Mouse (Mus musculus) adipocyte (in vitro differentiated cells): ENCODE results near the gene Egfl8.

Source experiments
- DNase-seq: peaks from one replicate; pipeline ENCODE4 v3.0.0-alpha.2; 2016; ENCODE audit warnings: low spot score

Gene Egfl8

DNA sequence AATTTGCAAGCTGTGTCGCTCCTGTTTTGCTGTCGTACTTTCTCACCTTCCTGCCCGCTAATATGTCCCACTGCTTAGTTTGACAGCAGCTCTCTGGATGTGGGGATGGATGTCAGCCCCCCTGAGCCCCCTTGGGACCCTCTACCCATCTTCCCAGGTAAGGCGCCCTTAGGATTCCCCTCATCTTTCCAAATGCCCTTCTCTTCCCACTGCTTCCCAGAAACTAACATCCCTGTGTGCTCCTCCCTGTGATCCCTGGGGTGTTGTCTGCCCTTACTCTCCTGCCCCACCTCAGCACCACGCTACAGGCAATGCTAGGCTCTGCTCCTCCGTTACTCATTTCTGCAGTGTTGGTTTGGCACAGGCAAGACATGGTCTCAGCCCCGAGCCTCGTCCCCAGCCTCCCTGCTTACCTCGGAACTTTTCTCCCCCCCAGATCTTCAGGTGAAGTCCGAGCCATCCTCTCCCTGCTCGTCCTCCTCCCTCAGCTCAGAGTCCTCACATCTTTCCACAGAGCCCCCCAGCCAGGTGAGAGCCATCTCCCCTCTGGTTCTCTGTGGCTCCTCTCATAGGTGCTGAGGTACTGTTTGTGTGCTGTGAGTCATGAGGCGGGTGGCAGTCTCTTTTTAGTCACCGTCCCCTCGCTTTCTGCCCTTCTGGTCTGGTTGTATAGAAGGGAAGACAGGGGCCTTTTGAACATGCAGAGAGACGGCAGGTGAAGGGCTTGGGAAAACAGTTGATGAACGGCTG lies 32.5 kb upstream of the Egfl8 start:
- no peak for DNase-seq

DNA sequence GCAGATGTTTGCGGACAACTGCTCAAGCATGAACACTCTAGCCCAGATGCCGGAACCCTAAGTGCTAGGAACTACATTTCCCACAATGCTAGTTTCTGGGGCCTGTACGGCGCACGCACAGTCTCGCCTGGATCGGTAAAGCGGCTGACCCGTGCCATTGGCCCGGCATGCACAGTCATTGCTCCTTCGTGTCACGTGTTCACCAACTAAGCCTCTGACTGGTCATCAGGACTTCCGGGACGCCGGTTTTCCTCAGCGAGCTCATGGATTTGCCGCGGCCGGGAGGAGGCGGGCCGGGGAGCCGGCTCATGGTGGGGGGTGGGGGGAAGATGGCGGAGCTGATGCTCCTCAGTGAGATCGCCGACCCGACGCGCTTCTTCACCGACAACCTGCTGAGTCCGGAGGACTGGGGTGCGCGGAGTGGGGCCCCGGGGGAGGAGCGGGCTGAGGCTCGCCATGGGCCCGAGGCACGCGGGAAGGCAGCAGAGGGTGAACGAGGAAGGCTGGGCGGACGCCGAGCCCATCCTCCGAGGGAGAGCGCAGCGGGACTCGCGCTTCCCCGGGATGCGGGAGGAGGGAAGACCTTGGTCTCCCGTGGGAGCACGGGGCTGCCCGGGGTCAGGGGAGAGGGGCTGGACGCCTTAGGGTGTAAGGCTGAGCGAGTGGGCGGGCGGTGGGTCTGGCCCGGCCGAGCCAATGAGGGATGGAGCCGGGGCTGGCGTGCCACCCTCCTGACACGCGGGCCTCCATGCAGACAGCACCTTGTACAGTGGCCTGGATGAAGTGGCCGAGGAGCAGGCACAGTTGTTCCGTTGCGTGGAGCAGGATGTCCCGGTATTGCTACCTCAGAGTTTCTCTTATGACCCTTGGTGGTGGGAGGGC lies 31.4 kb upstream of the Egfl8 start, which contains the start of gene Atf6b:
Atf6b (plus strand) TSS at position 241 of the 882 bp plus-strand sequence.
- peak; percentile 99 for DNase-seq

- no peak for DNase-seq
Measured at GRCm38 (mm10) chr17:34645831-34646511, 30.2 kb upstream of the Egfl8 start.

- DNase-seq, result no peak
Measured at GRCm38 (mm10) chr17:34645256-34645829, 29.6 kb upstream of the Egfl8 start.

GRCm38 (mm10) chr17:34644608-34645007 lies 28.8 kb upstream of the Egfl8 start, which contains the start of gene Fkbpl:
Gene Fkbpl, plus strand, starts transcription at chr17:34644764.
- peak; percentile 100 for DNase-seq

- DNase-seq, result peak; percentile 58
Measured at GRCm38 (mm10) chr17:34643944-34644343, 28.2 kb upstream of the Egfl8 start.

- DNase-seq, result no peak
Measured at GRCm38 (mm10) chr17:34643379-34643778, 27.6 kb upstream of the Egfl8 start.

GRCm38 (mm10) chr17:34641945-34642344 lies 26.2 kb upstream of the Egfl8 start:
- DNase-seq, result no peak

DNA sequence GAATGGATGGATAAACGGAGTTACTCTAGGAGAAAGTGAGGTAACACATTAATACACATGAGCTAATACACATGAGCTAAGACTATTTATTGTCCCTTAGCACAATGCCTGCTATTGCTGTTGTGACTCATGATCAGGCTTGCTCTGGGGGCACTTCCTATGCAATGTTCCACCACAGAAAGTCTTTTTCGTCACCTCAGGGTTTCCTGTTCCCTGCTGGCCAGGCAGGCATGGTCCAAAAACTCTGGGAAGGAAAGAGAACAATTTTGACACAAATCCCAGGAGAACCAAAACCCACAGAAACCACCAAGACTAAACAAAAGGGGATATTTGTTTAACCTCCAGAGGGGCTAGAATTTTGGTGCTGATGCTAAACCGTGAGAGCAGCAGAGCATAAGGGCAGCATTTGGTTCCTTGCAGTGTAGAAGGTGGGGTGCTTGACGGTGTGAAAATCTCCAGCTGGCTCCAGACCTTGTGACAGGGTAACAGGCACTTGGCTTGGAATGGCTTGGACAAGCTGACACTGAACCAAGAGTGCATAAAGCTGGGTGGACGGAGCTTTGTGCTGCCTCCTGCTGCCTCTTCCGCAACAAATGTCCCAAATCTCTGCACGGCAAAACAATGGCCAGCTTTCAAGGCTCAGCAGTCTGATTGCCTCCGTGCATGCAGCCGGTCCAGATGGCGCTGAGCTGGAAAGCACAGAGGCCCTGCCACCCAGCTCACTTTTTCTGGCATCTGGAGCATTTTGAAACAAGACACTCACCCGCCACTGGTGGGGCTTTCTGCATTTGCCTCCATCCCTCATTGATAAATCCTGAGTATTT lies 25.2 kb upstream of the Egfl8 start:
- DNase-seq, result peak; percentile 94

DNA sequence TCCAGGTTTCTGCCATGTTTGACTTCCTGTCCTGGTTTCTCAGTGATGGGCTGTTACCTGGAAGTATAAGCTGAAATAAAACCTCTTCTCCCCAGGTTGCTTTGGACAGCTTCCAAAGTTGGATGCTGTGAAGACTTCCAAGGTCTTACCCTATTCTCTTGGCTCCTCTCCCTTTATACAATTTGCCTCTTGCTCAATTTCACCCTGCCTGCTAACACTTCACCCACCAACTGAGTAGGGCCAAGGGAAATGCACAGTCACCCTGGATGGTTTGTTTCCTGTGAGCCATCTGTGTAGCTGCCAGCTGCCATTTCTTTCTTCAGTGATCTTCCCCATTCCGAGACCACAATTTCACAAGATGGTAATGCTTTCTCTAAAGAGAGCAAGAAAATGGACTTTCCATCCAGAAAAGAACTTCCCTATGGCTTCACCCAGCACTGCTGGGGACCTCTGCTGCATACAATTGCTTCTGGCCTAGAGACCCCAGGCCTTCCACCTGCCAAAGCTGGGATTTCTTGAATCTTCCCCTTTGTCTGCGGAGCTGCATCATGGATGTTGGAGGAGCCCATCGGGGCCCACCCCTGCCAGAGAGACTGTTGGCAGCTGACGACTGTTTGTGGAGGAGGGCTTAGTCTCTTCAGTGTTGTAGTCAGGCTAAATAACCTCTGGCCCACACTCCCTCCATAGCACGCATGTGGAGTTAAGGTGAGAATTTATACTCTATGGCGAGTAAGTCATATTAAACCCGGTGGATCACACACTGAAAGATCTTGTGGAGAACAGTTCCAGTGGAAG lies 23.9 kb upstream of the Egfl8 start:
- peak; percentile 94 for DNase-seq

DNA sequence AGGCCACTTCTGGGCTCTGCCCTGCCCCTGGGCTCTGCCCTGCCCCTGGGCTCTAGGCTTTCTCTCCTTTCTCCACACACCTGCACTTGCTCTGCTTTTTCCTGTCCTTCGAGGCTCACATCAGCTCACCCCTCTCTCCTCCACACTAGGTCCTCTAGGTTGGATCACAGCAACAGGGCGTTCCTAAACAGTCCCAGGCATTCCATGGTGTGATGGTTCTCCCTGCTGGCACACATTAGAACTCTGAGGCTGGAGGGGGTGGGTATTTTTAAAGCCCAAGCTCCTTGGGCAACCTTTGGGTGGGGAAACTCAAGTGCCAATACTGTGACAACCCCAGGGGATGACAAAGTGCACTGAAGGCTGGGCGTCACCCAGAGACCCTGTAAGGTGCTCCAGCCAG lies 21.7 kb upstream of the Egfl8 start:
- peak; percentile 62 for DNase-seq

GRCm38 (mm10) chr17:34635671-34636070 lies 19.9 kb upstream of the Egfl8 start:
- DNase-seq, result no peak

- DNase-seq, result no peak
Measured at GRCm38 (mm10) chr17:34632261-34632691, 16.5 kb upstream of the Egfl8 start.

- no peak for DNase-seq
Measured at GRCm38 (mm10) chr17:34631647-34632046, 15.9 kb upstream of the Egfl8 start.

GRCm38 (mm10) chr17:34630761-34631301 lies 15.1 kb upstream of the Egfl8 start:
- no peak for DNase-seq

DNA sequence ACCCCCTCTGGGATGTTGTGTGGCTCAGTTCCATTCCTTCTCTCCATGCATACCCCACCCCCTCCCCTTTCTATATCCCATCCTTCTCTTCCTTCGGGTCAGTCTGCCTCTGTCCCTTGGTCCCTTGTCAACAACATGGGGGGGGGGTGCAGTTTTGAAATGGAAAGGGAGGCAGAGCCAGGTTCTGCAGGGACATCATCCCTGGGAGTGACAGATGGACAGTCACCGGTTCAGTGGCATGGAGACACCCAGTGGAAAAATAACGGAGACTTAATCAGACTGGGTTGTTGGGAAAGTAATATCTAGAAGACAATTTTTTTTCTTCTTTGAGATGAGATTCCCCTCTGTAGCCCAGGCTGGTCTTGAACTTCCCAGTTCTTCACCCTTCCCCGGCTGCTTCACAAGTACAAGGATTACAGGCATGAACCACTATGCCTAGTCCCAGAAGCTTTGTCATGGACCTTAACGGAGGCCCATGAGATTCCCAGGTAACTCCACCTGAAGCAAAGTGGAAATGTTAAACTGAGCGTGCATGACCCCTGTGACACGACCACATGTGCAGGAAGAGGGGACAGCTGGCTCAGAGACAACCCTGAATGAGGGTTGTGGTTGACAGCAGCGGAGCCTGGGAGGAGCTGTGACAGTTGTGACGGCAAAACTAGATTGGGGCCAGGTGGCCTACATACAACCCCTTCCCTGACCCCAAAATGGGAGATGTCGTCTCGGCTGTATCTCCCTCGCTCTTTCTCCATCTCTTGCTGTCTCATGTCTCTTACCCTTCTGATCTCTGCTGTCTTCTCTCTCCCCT lies 14.2 kb upstream of the Egfl8 start:
- DNase-seq, result no peak

DNA sequence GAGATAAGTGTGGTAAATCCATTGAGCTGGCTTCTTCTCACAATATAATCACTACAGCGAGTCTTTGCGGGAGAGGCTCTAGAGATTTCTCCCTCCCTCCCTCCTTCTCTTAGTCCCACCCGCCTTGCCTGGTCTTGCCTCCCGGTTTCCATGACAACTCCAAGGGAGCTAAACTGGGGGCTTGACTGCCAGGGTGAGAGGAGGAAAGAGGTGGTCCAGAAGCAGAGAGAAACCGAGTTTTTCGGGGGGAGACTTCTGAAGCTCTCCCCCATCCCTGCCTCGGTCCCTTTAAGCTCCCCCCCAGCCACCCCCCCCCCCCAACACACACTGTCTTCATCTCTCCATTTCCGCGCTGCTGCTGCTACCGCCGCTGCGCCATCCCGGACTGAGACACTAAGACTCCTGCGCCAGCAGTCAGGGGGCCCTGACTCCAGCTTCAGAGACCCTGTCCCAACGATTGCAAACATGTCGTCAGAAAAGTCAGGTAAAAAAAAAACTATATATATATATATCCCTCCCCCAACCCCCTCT lies 13.5 kb upstream of the Egfl8 start, which contains the start of gene Prrt1:
Prrt1 (plus strand) TSS at position 313 of the 531 bp plus-strand sequence.
- no peak for DNase-seq

DNA sequence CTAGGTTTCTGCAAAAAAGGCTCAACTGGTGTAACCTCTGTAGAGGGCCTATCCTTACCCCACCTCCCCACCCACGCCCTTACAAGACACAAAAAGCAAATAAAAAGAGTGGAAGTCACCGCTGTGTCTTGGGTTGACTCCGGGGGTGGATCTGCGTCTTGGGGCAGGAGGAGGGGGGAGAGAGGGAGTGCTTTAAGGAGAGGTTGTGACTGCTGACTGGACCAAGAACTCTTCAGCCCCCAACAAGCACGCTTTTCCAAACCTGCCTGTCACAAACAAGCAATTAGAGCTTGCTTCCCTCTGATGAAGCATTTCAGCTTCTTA lies 12.8 kb upstream of the Egfl8 start:
- no peak for DNase-seq
